Mouse (Mus musculus): Measurements from ENCODE around the gene Efhb.

Efhb gene

DNA sequence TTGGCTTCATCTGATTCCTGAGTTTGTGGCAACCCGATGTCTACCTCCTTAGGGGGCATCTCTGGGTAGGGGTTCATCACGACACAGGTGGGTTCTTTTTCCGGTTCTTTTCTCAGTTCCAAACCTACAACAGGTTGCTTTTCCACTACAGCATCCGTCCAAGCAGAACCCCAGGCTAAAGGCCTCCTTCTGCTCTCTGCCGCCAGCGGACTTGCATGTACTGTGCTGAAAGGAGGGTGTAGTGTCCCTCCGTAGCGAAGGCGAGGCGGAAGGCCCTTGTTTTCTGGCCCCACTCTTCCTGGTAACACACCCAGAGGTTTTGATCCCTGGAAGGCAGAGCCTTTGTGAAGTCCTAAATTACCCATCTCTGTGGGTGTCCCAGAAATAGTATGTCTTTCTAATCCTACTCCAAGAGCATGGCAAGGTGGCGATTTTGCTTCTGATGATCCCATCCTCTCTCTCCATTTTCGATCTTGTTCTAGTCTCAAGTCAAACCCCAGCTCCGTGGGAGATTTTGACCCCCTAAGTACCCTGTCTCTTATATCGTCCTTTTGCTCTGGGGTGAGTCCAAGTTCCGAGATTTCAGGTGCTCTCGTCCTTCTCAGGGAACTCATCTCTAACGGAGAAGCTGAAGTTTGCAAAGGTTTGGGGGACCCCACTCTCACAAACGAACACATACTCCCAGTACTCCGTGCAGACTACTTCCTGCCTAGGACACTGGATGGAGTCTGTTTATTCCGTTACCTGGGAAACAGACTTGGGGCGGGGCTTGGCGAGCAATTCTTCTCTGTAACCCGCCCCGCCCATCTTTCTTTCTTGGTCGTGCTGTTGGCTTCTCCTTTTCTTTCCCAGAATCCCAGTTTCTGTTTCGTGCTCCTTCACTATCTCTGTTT, at the start of gene Efhb:
Gene Efhb, minus strand, starts transcription at position 719 of the 893 bp plus-strand sequence.
- in situ Hi-C loops (cut with MboI) = no loop called here

DNA sequence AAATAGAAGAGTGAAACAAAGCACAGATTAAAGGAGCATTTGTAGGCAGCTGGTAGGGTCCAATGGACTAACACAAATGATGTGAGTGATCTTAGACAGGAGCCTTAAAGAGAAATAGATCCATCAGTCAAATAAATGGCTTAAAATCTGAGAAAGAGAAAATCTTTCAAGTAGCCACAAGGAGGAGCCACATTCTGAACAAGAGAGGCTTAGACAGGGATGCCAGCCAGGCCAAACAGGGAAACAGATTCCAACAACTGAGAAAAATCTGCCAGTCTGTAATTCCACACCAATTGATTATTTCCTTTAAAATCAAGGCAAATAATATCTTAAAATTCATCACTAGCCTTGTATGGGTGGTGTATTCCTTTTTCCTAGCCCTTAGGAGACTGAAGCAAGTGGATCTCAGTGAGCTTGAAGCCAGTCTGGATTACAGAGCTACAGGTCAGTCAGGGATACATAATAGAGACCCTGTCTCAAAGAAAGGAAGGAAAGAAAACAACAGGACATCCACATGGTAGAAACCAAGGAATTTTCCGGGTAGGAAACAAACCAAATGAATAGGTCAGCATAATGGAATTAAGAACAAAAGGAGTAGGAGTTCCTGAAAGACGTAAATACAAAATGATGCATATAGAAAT, 49.3 kb upstream of the Efhb start:
- in situ Hi-C loops (cut with MboI) = no loop called here

DNA sequence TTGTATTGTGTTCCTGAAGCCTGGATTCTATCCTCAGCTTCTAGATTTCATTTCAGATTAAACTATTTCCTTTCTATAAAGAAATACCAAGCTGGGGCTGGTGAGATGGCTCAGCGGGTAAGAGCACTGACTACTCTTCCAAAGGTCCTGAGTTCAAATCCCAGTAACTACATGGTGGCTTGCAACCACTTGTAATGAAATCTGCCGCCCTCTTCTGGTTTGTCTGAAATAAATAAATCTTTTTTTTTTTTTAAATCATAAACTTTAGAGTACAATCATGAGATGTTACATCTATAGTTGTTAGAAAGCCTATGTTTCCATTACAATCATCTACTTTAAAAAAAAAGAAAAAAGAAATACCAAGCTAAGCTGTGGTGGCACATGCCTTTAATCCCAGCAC, 39.8 kb upstream of the Efhb start:
- in situ Hi-C loops (cut with MboI) = no loop called here

DNA sequence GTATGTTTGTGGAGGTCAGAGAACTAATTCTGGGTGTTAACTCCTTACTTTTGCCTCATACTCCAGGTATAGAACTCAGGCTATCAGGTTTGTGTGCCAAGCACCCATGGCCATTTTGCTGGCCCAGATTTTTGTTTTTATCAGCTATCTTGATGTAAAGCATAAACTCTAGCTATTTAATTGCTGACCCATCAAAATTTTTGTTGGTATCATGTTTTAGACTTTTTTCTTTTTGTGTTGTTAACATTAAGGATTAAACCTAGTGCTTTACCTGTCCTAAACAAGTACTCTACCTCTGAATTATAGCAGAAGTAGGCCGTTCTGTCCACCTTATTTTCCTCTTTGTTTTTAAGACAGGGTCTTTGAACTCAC, 25.9 kb upstream of the Efhb start:
- in situ Hi-C loops (cut with MboI) = loop anchor here (10.0 kb wide), 1 partner anchor 196 kb away; the partner anchor contains the start of gene Sgo1

DNA sequence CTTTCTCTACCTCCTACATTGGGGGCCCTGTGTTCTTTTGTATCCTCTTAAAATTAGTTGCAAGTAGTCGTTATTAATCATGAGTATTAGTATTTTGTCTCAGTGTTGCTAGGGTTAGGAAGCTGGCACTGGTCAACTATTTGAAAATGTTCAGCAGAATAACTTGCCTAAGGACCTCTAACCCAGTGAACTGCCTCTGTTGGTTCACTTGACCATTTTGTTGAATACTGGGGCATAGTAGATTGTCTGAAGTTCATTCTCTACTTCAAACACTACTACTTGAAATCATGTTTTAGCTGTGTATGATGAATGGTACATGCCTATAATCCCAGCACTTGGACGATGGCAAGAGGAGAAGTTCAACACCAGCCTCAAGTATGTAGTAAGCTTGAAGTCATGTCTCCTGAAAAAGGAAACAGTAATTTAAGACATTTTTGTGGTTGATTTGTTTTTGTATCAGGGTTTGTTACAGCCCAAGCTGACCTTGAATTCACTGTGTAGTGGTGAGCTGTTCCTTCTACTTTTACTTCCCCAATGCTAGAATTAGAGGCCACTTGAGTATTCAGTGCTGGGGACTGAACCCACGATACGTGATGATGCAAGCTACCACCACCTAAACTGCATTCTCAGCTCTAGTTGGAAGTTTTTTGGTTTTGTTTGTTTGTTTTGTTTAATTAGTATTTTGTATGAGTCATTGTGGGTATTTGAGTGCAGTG, 25.3 kb upstream of the Efhb start:
- in situ Hi-C loops (cut with MboI) = loop anchor here (10.0 kb wide), 1 partner anchor 196 kb away; the partner anchor contains the start of gene Sgo1

DNA sequence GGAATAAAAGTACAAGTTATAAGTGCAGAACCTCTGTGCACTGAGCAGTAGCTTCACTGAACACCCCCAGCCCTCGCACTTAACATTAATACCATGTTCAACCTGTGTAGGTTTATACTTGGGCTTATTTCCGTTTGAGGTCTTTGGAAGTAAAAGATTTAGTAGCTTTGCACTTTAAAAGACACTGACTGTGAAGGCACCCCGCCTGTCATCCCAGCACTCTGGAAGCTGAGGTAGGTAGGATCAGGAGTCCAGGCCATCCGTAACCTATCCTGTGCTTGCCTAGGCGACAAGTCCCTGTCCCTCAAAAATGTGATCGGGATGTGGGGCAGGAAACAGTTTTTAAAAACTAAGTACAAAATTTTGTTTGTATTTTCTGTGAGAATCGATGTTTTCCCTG, 17.3 kb upstream of the Efhb start:
- in situ Hi-C loops (cut with MboI) = loop anchor here (10.0 kb wide), 1 partner anchor 204 kb away; the partner anchor contains the start of gene Sgo1

DNA sequence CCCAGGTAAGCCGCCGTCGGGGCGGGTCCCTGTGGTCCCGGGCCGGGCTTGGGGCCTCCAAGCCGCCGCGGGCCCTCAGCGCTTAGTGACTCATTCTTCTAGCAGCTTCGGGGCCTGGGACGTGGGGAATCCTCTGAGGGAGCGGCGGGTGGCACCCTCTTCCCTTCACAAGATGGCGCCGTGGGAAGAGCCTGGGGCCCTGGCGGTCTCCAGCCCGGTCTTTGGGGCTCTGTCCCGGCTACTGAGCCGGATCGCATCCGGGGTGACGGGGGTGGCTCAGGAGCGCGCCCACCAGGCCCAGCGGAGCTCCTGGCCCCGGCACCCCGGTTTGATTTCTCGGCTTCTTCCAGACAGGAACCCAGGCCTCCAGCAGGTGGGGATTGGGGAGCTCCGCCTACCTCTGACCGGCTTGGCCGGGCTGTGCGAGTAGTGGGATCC, 16.5 kb upstream of the Efhb start:
- in situ Hi-C loops (cut with MboI) = loop anchor here (10.0 kb wide), 1 partner anchor 205 kb away; the partner anchor contains the start of gene Sgo1

DNA sequence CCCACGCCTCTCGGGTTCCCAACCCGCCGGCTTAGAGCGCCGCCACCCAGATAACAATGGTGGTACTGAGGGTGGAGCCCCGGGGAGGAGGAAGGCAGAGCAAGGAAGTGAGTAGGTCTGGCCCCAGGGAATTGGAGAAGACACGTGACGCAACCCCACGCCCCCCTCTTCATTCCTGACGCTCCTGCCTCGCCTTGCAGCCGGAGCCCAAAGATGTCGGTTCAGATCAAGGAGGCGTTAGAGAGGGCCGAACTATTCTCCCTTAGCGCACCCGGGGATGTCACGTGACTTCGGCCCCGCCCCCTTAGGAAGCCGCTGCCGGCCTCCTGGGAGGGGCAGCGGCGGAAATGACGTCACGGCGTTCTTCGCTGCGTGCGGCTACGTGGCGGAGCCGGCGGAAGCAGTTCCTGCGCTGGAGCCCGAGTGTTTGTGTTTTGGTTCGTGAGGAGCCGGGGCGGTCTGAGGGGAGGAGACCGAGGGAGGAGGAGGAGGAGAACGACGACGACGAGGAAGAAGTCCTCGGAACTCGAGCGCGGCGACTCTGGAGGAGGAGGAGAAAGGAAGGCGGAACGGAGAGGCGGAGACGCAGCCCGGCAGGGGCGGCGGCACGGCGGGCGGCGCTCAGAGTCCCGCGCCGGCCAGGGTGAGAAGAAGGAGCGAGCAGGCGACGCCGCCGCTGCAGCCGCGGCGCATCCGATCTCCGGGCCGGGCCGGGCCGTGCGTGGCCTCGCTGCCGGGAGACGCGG, 15.9 kb upstream of the Efhb start, which contains the start of gene Rab5a:
Gene Rab5a, plus strand, starts transcription at position 377 of the 746 bp plus-strand sequence.
- in situ Hi-C loops (cut with MboI) = no loop called here

DNA sequence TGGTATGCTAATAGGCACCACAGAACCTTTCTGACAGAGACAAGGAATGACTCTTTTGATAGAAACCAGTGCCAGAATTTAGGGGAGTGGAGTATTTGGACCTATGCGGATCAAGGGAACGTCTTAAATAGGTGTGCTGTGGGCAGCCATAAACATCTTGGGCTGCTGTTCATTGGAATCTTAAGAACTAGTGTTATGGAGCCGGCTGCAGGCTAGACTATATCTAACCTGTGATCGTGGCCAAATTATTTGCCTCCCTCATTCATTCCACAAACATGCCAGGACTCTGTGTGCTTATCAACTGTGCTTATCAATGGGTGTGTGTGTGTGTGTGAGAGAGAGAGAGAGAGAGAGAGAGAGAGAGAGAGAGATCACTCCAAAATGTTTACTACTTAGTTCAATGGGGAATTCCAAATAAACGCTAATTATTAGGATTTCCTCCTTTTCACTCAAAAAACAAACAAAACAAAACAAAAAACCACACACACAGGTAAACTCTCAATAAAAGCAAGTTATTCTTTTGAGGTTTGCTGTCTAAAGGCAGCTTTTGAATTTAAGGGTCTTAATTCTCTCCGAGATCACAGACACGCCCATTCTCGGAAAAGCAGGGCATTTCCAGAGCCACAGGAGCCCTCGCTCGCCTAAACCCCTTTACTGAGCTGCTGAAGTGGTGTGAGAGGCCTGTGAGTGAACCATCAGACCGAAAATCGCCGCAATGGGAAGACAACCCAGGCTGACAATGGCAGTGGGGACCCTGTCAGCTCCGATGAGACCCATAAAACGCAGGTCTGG, 15.1 kb upstream of the Efhb start:
- in situ Hi-C loops (cut with MboI) = no loop called here

DNA sequence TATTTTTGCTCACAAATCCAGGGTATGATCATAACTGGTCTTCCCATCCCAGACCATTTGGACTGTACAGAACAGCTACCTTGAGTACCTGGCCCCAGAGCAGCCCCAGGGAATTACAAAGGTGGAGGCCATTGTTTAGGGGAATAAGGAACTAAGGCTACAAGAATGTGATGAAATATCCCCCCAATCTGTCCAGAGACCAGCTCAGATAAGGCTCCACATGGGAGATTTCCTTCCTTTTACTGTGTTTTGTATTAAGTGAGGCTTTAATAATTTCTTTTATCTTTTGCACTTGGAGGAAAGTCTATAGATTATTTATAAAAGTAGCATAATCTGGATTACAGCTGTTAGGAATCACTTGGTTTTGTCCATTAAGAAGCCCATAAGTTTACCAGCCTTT, 5.6 kb upstream of the Efhb start:
- in situ Hi-C loops (cut with MboI) = no loop called here

DNA sequence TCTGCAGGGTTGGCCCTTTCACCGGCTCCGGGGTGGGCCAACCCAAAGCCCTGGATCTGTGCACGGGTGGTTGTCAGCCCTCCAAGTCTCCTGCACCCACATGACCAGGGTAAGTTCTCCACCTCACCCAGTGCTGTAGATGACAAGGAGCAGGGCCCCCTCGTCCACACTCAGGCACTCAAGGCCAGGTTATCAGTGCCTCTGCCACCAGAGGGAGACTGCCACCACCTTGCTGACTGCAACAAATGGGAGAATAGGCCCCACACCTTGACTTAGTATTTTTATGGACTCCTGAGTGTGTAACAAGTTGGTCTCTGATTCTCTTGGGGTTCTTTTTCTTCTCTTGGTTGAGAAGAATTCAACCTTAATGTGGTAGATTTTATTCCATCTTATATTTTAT, 2.4 kb upstream of the Efhb start:
- in situ Hi-C loops (cut with MboI) = no loop called here

DNA sequence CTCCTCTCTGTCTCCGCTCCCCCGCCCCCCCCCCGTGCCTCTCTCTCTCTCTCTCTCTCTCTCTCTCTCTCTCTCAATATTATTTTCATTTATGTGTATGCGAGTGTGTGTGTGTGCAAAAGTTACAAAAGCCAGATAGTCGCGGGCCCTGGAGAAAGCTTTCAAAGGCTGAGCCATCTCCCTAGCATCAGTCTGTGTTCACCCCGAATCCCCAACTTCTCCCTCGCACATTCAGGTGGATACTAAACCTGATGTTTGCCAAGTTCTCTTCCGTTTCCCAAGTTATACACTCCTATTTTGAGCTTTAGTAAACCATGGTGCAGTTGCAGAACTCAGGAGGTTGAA, 347 bp upstream of the Efhb start:
- in situ Hi-C loops (cut with MboI) = no loop called here

DNA sequence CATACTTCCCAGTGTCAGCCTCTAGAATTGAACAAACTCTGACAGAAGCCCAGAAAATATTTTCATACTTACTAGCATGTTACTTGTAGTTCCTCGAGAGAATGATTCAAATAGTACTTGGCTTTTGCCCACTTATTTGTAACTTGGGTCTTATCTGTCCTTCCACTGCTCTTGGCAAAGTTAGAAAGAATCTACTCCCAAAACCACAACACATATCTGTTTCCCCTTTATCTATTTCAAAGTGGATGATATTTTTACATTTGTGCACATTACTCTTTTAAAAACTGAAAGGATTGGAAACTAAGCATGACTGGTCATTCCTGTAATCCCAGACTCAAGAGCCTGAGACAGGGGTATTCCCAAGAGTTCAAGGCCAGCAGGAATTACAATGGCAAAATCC, 6.4 kb downstream of the Efhb start:
- in situ Hi-C loops (cut with MboI) = no loop called here

DNA sequence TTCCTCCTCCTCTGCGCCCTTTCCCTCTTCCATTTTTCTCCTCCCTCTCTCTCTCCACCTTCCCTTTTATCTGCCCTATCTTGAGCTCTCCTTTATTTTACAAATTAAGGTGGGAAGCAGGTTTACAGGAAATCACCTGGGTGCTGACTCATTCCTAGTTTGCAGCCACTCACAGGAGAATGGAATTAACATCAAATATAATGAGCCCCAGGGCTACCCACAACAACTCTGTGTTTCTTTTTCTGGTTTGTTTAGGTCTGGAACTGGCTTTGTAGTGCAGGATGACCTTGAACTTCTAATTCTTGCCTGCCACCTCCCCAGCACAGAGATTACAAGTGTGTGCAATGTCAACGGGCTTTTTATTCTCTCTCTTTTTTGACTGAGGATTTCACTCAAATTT, 7.0 kb downstream of the Efhb start:
- in situ Hi-C loops (cut with MboI) = no loop called here

DNA sequence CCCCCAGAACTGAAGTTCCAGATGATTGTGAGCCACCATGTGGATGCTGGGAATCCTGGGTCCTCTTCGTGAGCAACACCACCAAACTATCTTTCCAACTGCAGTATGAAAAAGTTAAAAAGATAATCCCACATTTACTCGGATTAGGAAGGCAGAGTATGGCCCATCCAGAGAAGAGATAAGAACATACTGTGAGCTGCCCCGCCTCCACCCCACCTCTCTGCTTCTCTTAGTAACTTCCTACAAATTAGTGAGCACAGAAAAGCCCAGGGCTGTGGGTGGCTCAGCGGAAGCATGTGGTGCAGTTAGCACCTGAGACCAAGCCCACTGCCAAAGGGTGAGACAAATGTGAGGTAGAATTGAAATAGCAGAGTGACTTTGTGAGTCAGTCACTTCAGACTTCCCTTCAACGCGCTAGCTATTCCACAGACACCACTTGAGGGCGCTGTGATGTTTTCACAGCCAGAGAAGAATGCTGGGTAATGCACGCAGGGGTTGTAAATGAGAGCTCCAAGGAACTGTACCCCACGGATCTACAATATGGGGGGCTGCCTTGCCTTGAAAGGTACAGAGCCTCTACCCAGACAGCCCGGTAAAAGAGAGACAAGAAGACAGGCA, 60.3 kb downstream of the Efhb start:
- in situ Hi-C loops (cut with MboI) = no loop called here

DNA sequence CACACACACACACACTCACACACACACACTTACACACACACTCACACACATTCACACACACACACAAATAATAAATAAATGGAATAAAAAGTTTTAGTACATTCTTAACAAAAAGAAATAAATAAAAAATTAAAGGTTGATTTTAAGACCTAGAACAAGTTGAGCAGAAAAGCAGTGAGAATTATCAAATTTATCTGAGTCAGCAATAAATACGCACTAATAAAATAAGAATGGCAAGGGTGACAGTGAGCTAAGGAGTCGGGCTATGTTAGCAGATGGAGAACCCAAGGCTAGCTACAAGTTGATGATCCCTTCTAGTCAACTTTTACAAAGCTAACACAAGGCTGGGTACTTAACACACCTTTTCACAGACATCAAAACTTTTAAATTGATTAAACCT, 69.9 kb downstream of the Efhb start:
- in situ Hi-C loops (cut with MboI) = loop anchor here (25.0 kb wide), 1 partner anchor 831 kb away; no protein-coding TSS in a partner anchor

DNA sequence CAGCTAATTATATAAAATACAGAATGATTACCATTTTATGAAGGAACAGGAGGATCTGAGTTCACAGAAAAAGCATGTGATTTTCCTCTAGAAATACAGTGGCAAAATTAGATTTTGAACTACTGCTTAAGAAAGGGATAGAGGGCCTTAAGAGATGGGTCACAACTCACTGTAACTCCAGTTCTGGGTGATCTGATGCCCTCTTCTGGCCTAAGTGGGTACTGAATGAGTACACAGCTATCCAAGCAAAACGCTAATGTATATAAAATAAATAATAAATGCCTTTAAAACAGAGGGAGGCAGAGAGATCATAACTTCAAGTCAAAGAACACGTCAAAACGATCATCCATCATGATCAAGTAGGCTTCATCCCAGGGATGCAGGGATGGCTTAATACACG, 73.6 kb downstream of the Efhb start:
- in situ Hi-C loops (cut with MboI) = loop anchor here (25.0 kb wide), 1 partner anchor 827 kb away; no protein-coding TSS in a partner anchor

DNA sequence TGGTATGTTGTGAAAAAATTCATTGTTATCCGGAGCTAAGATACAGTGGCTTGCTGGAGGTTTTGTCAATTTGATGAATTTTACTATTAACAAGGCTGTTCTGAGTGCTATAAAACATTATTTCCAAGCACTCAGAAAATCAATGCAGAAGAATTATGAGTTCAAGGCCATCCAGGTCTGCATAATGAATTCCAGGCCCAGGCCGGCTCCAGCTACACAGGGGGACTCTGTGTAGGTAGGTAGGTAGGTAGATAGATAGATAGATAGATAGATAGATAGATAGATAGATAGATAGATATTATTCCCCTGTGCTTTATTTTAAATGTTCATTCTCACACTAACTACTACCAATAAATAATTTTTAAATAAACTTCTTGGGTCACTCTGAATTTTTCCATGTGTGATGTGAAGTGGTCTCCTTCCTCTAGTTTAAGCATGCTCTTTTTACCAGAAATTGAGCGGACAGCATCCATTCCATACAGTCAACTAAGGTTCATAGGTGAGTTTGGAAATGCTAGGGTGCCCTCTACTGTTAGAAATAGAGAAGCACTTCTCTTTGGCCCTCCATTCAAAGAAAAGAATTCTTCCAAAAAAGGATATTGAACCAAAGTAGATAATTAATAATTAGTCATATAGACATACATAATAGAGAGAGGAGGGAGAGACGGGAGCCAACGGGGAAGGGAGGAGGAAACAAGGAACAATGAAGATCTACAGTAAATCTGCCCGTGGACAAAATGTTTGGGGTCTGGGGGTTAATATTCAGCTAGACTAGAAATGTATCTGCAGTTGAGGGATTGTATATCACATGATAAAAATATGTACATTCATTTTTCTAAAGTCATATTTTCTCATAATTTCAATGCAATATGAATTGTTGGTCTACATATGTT, 75.3 kb downstream of the Efhb start:
- in situ Hi-C loops (cut with MboI) = loop anchor here (25.0 kb wide), 1 partner anchor 826 kb away; no protein-coding TSS in a partner anchor

DNA sequence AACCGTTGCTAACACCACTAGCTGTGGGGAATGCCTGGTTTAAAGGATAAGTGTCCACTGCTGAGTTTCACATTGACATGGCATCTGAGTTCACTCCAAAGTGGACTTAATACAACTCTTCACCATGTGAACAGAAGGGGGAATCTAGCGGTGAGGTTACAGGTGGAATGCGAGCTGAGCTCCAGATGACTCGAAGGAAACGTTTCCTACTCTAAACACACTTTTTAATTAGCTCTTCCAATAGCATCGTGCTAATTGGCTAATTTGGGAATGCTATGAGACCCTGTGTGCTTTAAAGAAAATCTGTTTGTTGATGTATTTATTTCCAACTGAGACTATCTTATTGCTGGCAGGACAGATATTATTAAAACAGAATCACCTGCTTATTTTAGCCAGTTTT, 76.3 kb downstream of the Efhb start:
- in situ Hi-C loops (cut with MboI) = loop anchor here (25.0 kb wide), 1 partner anchor 825 kb away; no protein-coding TSS in a partner anchor
